Mouse (Mus musculus): ENCODE results near the gene Gsdmc4. TPM values are rescaled to one million over a fixed set of nuclear protein-coding genes. Genes with fewer than 3 reads are reported as not detected.
"Not testable (repeated sequence)": the region's sequence is repeated elsewhere in the genome, so short reads cannot be mapped to it uniquely, and the experiment has no call there.

The Gsdmc4 gene
- polyA plus RNA-seq, 1 experiment from 2014 or later = not detected

- H3K9ac ChIP-seq; ATAC-seq (ENCODE audit: extremely low read depth, insufficient number of reproducible peaks, low FRiP score, low TSS enrichment); H3K36me3 ChIP-seq; H3K4me1 ChIP-seq; H3K4me3 ChIP-seq; H3K9me3 ChIP-seq; H3K4me2 ChIP-seq; H3K27me3 ChIP-seq (replicated peaks); H3K27ac ChIP-seq (replicated peaks): not testable (repeated sequence)
- WGBS = 82% methylated on average over 4 of the region's 4 CpGs
These were observed 4.5 kb upstream of the Gsdmc4 start for GRCm38 (mm10) chr15:63916584-63916983.

- not testable (repeated sequence) for ATAC-seq (ENCODE audit: extremely low read depth, insufficient number of reproducible peaks, low FRiP score, low TSS enrichment); H3K27me3 ChIP-seq (replicated peaks); H3K36me3 ChIP-seq; H3K4me2 ChIP-seq; H3K4me1 ChIP-seq; H3K27ac ChIP-seq (replicated peaks); H3K4me3 ChIP-seq; H3K9me3 ChIP-seq; H3K9ac ChIP-seq
These were observed 2.2 kb downstream of the Gsdmc4 start for GRCm38 (mm10) chr15:63909896-63910295.

- Histone ChIP-seq H3K4me3 (peak overlapping the region; percentile 30), H3K4me2 (peak overlapping the region; percentile 52)
- H3K9ac ChIP-seq; ATAC-seq (ENCODE audit: extremely low read depth, insufficient number of reproducible peaks, low FRiP score, low TSS enrichment); H3K27ac ChIP-seq (replicated peaks); H3K36me3 ChIP-seq; H3K27me3 ChIP-seq (replicated peaks); H3K9me3 ChIP-seq; H3K4me1 ChIP-seq: not testable (repeated sequence)
- WGBS = 32% methylated on average over 9 of the region's 9 CpGs
These were observed 16.3 kb downstream of the Gsdmc4 start for GRCm38 (mm10) chr15:63895560-63896353.

GRCm38 (mm10) chr15:63888440-63888839 lies 23.7 kb downstream of the Gsdmc4 start:
- ATAC-seq (ENCODE audit: extremely low read depth, insufficient number of reproducible peaks, low FRiP score, low TSS enrichment); H3K4me1 ChIP-seq: not testable (repeated sequence)

GRCm38 (mm10) chr15:63887949-63888348 lies 24.1 kb downstream of the Gsdmc4 start:
- H3K4me1 ChIP-seq; H3K4me3 ChIP-seq; H3K27me3 ChIP-seq (replicated peaks); ATAC-seq (ENCODE audit: extremely low read depth, insufficient number of reproducible peaks, low FRiP score, low TSS enrichment); H3K9ac ChIP-seq; H3K36me3 ChIP-seq; H3K27ac ChIP-seq (replicated peaks); H3K4me2 ChIP-seq; H3K9me3 ChIP-seq: not testable (repeated sequence)
- WGBS = no CpG with 5 or more reads among the region's 5 CpGs

More at GRCm38 (mm10) chr15:63888440-63888839, 23.7 kb downstream of the Gsdmc4 start:
- H3K36me3 ChIP-seq; H3K9me3 ChIP-seq; H3K27ac ChIP-seq (replicated peaks); H3K4me3 ChIP-seq; H3K4me2 ChIP-seq; H3K27me3 ChIP-seq (replicated peaks); H3K9ac ChIP-seq: not testable (repeated sequence)
- WGBS = 66% methylated on average over 5 of the region's 5 CpGs

GRCm38 (mm10) chr15:63878458-63878857 lies 33.6 kb downstream of the Gsdmc4 start, which contains the start of gene Gsdmc3:
TSS of gene Gsdmc3 (minus strand) at chr15:63878558.
- not testable (repeated sequence) for H3K9me3 ChIP-seq; ATAC-seq (ENCODE audit: extremely low read depth, insufficient number of reproducible peaks, low FRiP score, low TSS enrichment); H3K27me3 ChIP-seq (replicated peaks); H3K27ac ChIP-seq (replicated peaks); H3K4me2 ChIP-seq; H3K4me1 ChIP-seq; H3K36me3 ChIP-seq; H3K4me3 ChIP-seq; H3K9ac ChIP-seq
- WGBS = 75% methylated on average over 1 of the region's 3 CpGs

- H3K36me3 ChIP-seq; H3K27ac ChIP-seq (replicated peaks); H3K9me3 ChIP-seq; H3K4me2 ChIP-seq; ATAC-seq (ENCODE audit: extremely low read depth, insufficient number of reproducible peaks, low FRiP score, low TSS enrichment); H3K4me1 ChIP-seq; H3K9ac ChIP-seq; H3K4me3 ChIP-seq; H3K27me3 ChIP-seq (replicated peaks): not testable (repeated sequence)
These were observed 35.9 kb downstream of the Gsdmc4 start for GRCm38 (mm10) chr15:63876160-63876559.

- not testable (repeated sequence) for H3K9ac ChIP-seq; H3K27me3 ChIP-seq (replicated peaks); H3K27ac ChIP-seq (replicated peaks); ATAC-seq (ENCODE audit: extremely low read depth, insufficient number of reproducible peaks, low FRiP score, low TSS enrichment); H3K4me3 ChIP-seq; H3K36me3 ChIP-seq; H3K4me2 ChIP-seq; H3K4me1 ChIP-seq; H3K9me3 ChIP-seq
- 45% methylated on average over 5 of the region's 5 CpGs for WGBS
These were observed 50.1 kb downstream of the Gsdmc4 start for GRCm38 (mm10) chr15:63861965-63862364.

Other genes starting within 250 kb of the Gsdmc4 start
- not detected in 2 replicates for gene Gsdmc2, start 67.1 kb downstream of the Gsdmc4 start, polyA plus RNA-seq (2015; fragmentation: Nextera tagmentation; extraction: Ambion mirVana)
- not detected in 2 replicates for gene Gsdmc3, start 33.7 kb downstream of the Gsdmc4 start, polyA plus RNA-seq (2015; fragmentation: Nextera tagmentation; extraction: Ambion mirVana)
- gene Fam49b, start 148.2 kb upstream of the Gsdmc4 start, polyA plus RNA-seq (2015; fragmentation: Nextera tagmentation; extraction: Ambion mirVana) = 46.2 and 48.7 TPM in 2 replicates